Mouse (Mus musculus): ENCODE measurements at regions not wholly inside any gene's neighbourhood (a gene's known extent, or its start where the extent isn't known, plus 50 kb on each side); places are given as distances from the start of the nearest gene placed in this dataset.
"Not testable (repeated sequence)": the region's sequence is repeated elsewhere in the genome, so short reads cannot be mapped to it uniquely, and the experiment has no call there.

GRCm38 (mm10) chr8:20285523-20285922 lies 77.5 kb downstream of the Gm15319 start:
- not testable (repeated sequence) for DNase-seq

GRCm38 (mm10) chr8:20284856-20285255 lies 78.2 kb downstream of the Gm15319 start:
- peak in 1 of 2 experiments; percentile 10 for DNase-seq

- DNase-seq = not testable (repeated sequence)
Measured at GRCm38 (mm10) chr8:20283141-20283540, 79.9 kb downstream of the Gm15319 start.

GRCm38 (mm10) chr8:20281201-20281887 lies 81.7 kb downstream of the Gm15319 start:
- DNase-seq = not testable (repeated sequence)

GRCm38 (mm10) chr8:20277701-20278100 lies 85.3 kb downstream of the Gm15319 start:
- not testable (repeated sequence) for DNase-seq

GRCm38 (mm10) chr8:20276661-20277060 lies 86.3 kb downstream of the Gm15319 start:
- not testable (repeated sequence) for DNase-seq

- DNase-seq = not testable (repeated sequence)
Measured at GRCm38 (mm10) chr8:20273844-20274243, 89.2 kb downstream of the Gm15319 start.

GRCm38 (mm10) chr8:20267520-20268127 lies 95.4 kb downstream of the Gm15319 start:
- DNase-seq = peak in 1 of 2 experiments; percentile 7

GRCm38 (mm10) chr8:20266776-20267175 lies 96.2 kb downstream of the Gm15319 start:
- peak; percentile 30 to 36 for DNase-seq

GRCm38 (mm10) chr8:20264612-20265011 lies 98.4 kb downstream of the Gm15319 start:
- not testable (repeated sequence) for DNase-seq

- not testable (repeated sequence) for DNase-seq
Measured at GRCm38 (mm10) chr8:20264106-20264505, 98.9 kb downstream of the Gm15319 start.

- peak in 1 of 2 experiments; percentile 19 for DNase-seq
Measured at GRCm38 (mm10) chr8:20262847-20263570, 100.0 kb downstream of the Gm15319 start.

GRCm38 (mm10) chr8:20262253-20262652 lies 100.8 kb downstream of the Gm15319 start:
- peak in 1 of 2 experiments; percentile 4 for DNase-seq

GRCm38 (mm10) chr8:20261452-20262181 lies 101.4 kb downstream of the Gm15319 start:
- DNase-seq = not testable (repeated sequence)

GRCm38 (mm10) chr8:20261007-20261406 lies 102.0 kb downstream of the Gm15319 start:
- DNase-seq = peak; percentile 31 to 36

GRCm38 (mm10) chr8:20260125-20260640 lies 102.8 kb downstream of the Gm15319 start:
- not testable (repeated sequence) for DNase-seq

- DNase-seq = not testable (repeated sequence)
Measured at GRCm38 (mm10) chr8:20259662-20260061, 103.3 kb downstream of the Gm15319 start.

Data from thymus, postnatal 36 days (tissue).